Mouse (Mus musculus): ENCODE results near the gene Tas2r123. TPM values are rescaled to one million over a fixed set of nuclear protein-coding genes. Genes with fewer than 3 reads are reported as not detected.

Tas2r123 gene
- total RNA-seq (2014; fragmentation: Nextera tagmentation) (not detected in 2 replicates), total RNA-seq (2017) (not detected in 2 replicates)

DNA sequence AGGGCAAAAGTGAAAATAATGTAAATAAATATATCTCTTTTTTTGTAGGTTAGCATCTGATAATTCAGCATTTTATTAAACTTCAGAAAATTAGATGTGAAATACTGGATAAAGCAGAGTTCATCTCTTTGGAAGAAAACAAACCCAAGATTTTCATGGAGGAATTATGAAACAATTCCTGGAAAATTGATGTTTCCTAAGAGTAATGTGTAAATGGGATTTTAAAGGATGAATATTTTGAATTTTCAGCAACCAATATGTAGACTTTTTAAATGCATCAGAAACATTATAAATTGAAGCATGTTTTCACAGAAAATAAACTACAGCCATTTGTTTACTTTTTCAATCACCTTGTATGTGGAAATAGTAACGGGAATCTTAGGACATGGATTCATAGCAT is at the start of gene Tas2r123:
TSS of gene Tas2r123 (plus strand) at position 301 of the 400 bp plus-strand sequence.
- no peak for ATAC-seq (replicated peaks; ENCODE audit: poor library complexity, severe bottlenecking)

DNA sequence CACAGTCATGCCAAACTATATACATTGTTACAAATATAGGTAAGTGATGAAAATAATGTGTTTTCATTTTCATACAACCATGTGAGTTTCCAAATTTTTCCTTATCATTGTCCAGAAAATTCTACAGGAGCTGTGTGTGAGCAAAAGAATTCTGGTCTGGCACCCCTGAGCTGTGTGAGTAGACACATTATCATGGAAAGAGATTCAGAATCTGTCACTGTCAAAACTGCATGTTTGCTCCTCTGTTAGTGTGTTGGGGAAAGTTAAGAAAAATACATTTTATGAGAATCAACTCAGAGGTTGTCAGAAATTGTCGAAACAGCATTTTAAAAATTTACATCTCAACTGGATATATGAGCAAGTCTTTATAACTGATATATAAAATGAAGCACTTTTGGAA is 44.4 kb upstream of the Tas2r123 start, which contains the start of gene Tas2r117:
TSS of gene Tas2r117 (plus strand) at position 301 of the 400 bp plus-strand sequence.
- ATAC-seq (replicated peaks; ENCODE audit: poor library complexity, severe bottlenecking): no peak

- ATAC-seq (replicated peaks; ENCODE audit: poor library complexity, severe bottlenecking): no peak
Measured at GRCm38 (mm10) chr6:132855138-132855537, 8.2 kb downstream of the Tas2r123 start, which contains the start of gene Tas2r116. Gene Tas2r116, plus strand, starts transcription at chr6:132855438.

DNA sequence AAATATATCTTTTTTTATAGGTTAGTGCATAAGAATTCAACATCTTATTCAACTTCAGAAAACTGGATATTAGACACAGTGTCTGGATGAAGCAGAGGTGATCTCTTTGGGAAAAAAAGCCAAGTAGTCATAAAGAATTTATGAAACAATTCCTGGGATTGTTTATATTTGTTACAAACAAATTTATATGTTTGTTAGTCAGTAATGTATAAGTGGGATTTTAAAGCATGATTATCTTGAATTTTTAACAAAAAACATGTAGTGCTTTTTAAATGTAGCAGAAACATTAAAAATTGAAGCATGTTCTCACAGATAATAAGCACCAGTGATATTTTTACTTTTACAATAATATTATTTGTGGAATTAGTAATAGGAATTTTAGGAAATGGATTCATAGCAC is 20.8 kb downstream of the Tas2r123 start, which contains the start of gene Tas2r110:
TSS of gene Tas2r110 (plus strand) at position 301 of the 400 bp plus-strand sequence.
- ATAC-seq (replicated peaks; ENCODE audit: poor library complexity, severe bottlenecking): no peak

- no peak for ATAC-seq (replicated peaks; ENCODE audit: poor library complexity, severe bottlenecking)
Measured at GRCm38 (mm10) chr6:132892711-132893110, 45.8 kb downstream of the Tas2r123 start, which contains the start of gene Tas2r113. Gene Tas2r113, plus strand, starts transcription at chr6:132893011.

Other genes with a start within 250 kb of the Tas2r123 start
- not detected in 2 replicates for gene A630073D07Rik, start 195.6 kb upstream of the Tas2r123 start, total RNA-seq (2014; fragmentation: Nextera tagmentation)
- not detected in 2 replicates for gene A630073D07Rik, start 195.6 kb upstream of the Tas2r123 start, total RNA-seq (2017)
- not detected in 2 replicates for gene Tas2r120, start 190.2 kb upstream of the Tas2r123 start, total RNA-seq (2014; fragmentation: Nextera tagmentation)
- not detected in 2 replicates for gene Tas2r120, start 190.2 kb upstream of the Tas2r123 start, total RNA-seq (2017)
- not detected in 2 replicates for gene Tas2r121, start 146.1 kb upstream of the Tas2r123 start, total RNA-seq (2014; fragmentation: Nextera tagmentation)
- not detected in 2 replicates for gene Tas2r121, start 146.1 kb upstream of the Tas2r123 start, total RNA-seq (2017)
- gene Tas2r122, start 135.2 kb upstream of the Tas2r123 start, total RNA-seq (2014; fragmentation: Nextera tagmentation): not detected in 2 replicates
- gene Tas2r122, start 135.2 kb upstream of the Tas2r123 start, total RNA-seq (2017): not detected in 2 replicates
- gene Tas2r115, start 109.1 kb upstream of the Tas2r123 start, total RNA-seq (2014; fragmentation: Nextera tagmentation): not detected in 2 replicates
- gene Tas2r115, start 109.1 kb upstream of the Tas2r123 start, total RNA-seq (2017): not detected in 2 replicates
- gene Tas2r124, start 92.4 kb upstream of the Tas2r123 start, total RNA-seq (2014; fragmentation: Nextera tagmentation): not detected in 2 replicates
- gene Tas2r124, start 92.4 kb upstream of the Tas2r123 start, total RNA-seq (2017): not detected in 2 replicates
- not detected in 2 replicates for gene Tas2r102, start 85.0 kb upstream of the Tas2r123 start, total RNA-seq (2014; fragmentation: Nextera tagmentation)
- gene Tas2r102, start 85.0 kb upstream of the Tas2r123 start, total RNA-seq (2017): not detected in 2 replicates
- not detected in 2 replicates for gene Tas2r136, start 69.0 kb upstream of the Tas2r123 start, total RNA-seq (2014; fragmentation: Nextera tagmentation)
- gene Tas2r136, start 69.0 kb upstream of the Tas2r123 start, total RNA-seq (2017): not detected in 2 replicates
- not detected in 2 replicates for gene Tas2r117, start 44.3 kb upstream of the Tas2r123 start, total RNA-seq (2014; fragmentation: Nextera tagmentation)
- not detected in 2 replicates for gene Tas2r117, start 44.3 kb upstream of the Tas2r123 start, total RNA-seq (2017)
- not detected in 2 replicates for gene Tas2r116, start 8.3 kb downstream of the Tas2r123 start, total RNA-seq (2014; fragmentation: Nextera tagmentation)
- not detected in 2 replicates for gene Tas2r116, start 8.3 kb downstream of the Tas2r123 start, total RNA-seq (2017)
- gene Tas2r110, start 20.9 kb downstream of the Tas2r123 start, total RNA-seq (2014; fragmentation: Nextera tagmentation): not detected in 2 replicates
- not detected in 2 replicates for gene Tas2r110, start 20.9 kb downstream of the Tas2r123 start, total RNA-seq (2017)
- gene Tas2r113, start 45.9 kb downstream of the Tas2r123 start, total RNA-seq (2014; fragmentation: Nextera tagmentation): not detected in 2 replicates
- gene Tas2r113, start 45.9 kb downstream of the Tas2r123 start, total RNA-seq (2017): not detected in 2 replicates
- gene Tas2r125, start 62.5 kb downstream of the Tas2r123 start, total RNA-seq (2014; fragmentation: Nextera tagmentation): not detected in 2 replicates
- not detected in 2 replicates for gene Tas2r125, start 62.5 kb downstream of the Tas2r123 start, total RNA-seq (2017)
- not detected in 2 replicates for gene Tas2r129, start 104.0 kb downstream of the Tas2r123 start, total RNA-seq (2014; fragmentation: Nextera tagmentation)
- gene Tas2r129, start 104.0 kb downstream of the Tas2r123 start, total RNA-seq (2017): not detected in 2 replicates
- not detected in 2 replicates for gene Tas2r131, start 110.8 kb downstream of the Tas2r123 start, total RNA-seq (2014; fragmentation: Nextera tagmentation)
- gene Tas2r131, start 110.8 kb downstream of the Tas2r123 start, total RNA-seq (2017): not detected in 2 replicates
- gene Tas2r109, start 133.8 kb downstream of the Tas2r123 start, total RNA-seq (2014; fragmentation: Nextera tagmentation): not detected in 2 replicates
- gene Tas2r109, start 133.8 kb downstream of the Tas2r123 start, total RNA-seq (2017): not detected in 2 replicates
- gene Tas2r103, start 190.0 kb downstream of the Tas2r123 start, total RNA-seq (2014; fragmentation: Nextera tagmentation): not detected in 2 replicates
- gene Tas2r103, start 190.0 kb downstream of the Tas2r123 start, total RNA-seq (2017): not detected in 2 replicates
- not detected in 2 replicates for gene Tas2r140, start 208.7 kb downstream of the Tas2r123 start, total RNA-seq (2014; fragmentation: Nextera tagmentation)
- gene Tas2r140, start 208.7 kb downstream of the Tas2r123 start, total RNA-seq (2017): not detected in 2 replicates

Data from granulocyte monocyte progenitor cell, adult 5-6 weeks (primary cell).